Mouse (Mus musculus) brain, embryonic 14.5 days (tissue): ENCODE data around the gene Fam222a.
A peak's percentile ranks its signal among the peaks of the same experiment; 100 is the strongest.

Experiments used
- CTCF ChIP-seq: fragments of 200-500 bp; IDR thresholded peaks from 2 replicates; pipeline ENCODE4 v1.5.1; 2012; ENCODE audit warnings: inconsistent platforms, mild to moderate bottlenecking, moderate library complexity, borderline replicate concordance; ENCODE audit not compliant: insufficient read depth, insufficient read length; ENCODE audit errors: extremely low read depth
- POLR2A ChIP-seq: fragments of 200-500 bp; IDR thresholded peaks from 2 replicates; pipeline ENCODE4 v1.6.1; 2012; ENCODE audit warnings: mild to moderate bottlenecking, inconsistent platforms, borderline replicate concordance; ENCODE audit not compliant: poor library complexity, insufficient read depth, insufficient read length, severe bottlenecking; ENCODE audit errors: extremely low read depth

- TF ChIP-seq POLR2A (no peak), CTCF (peak; percentile 23; the same call in 1 of the 2 replicates)
These were observed 36.2 kb downstream of the Fam222a start for GRCm38 (mm10) chr5:114603975-114604374.
